Mouse (Mus musculus) limb, embryonic 15.5 days (tissue): ENCODE data around the gene Acsl1. TPM values are rescaled to one million over a fixed set of nuclear protein-coding genes. Genes with fewer than 3 reads are reported as not detected.

ENCODE experiments used
- ATAC-seq: fragments of 200-750 bp; cut with Nextera tagmentation; 2 replicates; pipeline ENCODE4 v1.8.0; 2017; ENCODE audit warnings: low read depth, moderate TSS enrichment; ENCODE audit not compliant: insufficient number of reproducible peaks, low FRiP score, low TSS enrichment
- H3K27ac ChIP-seq: fragments of 300-500 bp; sonication (generic); 2 replicates; pipeline ENCODE4 v1.5.1; 2015; ENCODE audit warnings: moderate library complexity, mild to moderate bottlenecking, inconsistent platforms
- H3K27me3 ChIP-seq: fragments of 300-500 bp; sonication (generic); 2 replicates; pipeline ENCODE4 v1.6.1; 2015; ENCODE audit warnings: inconsistent platforms
- H3K36me3 ChIP-seq: fragments of 300-500 bp; sonication (generic); 2 replicates; pipeline ENCODE4 v1.6.1; 2015; ENCODE audit warnings: inconsistent platforms
- H3K4me1 ChIP-seq: fragments of 300-500 bp; sonication (generic); 2 replicates; pipeline ENCODE4 v1.6.1; 2015; ENCODE audit warnings: inconsistent platforms
- H3K4me2 ChIP-seq: fragments of 300-500 bp; sonication (generic); 2 replicates; pipeline ENCODE4 v1.6.1; 2015; ENCODE audit warnings: mild to moderate bottlenecking, inconsistent platforms
- H3K4me3 ChIP-seq: fragments of 300-500 bp; sonication (generic); 2 replicates; pipeline ENCODE4 v1.5.1; 2015; ENCODE audit warnings: mild to moderate bottlenecking, inconsistent platforms
- H3K9ac ChIP-seq: fragments of 300-500 bp; sonication (generic); 2 replicates; pipeline ENCODE4 v1.6.1; 2015; ENCODE audit warnings: inconsistent platforms
- H3K9me3 ChIP-seq: fragments of 300-500 bp; sonication (generic); 2 replicates; pipeline ENCODE4 v1.6.1; 2016; ENCODE audit warnings: inconsistent platforms
- WGBS: fragments of 180-500 bp; shearing (Covaris S2); methylation state at CpG from one replicate; pipeline ENCODE4 v1.1.7; 2015; 5-methylcytosine and 5-hydroxymethylcytosine counted together
- polyA plus RNA-seq: library from polyadenylated mRNA; unstranded; fragments of >200 nt; fragmentation: Nextera tagmentation; extraction: Ambion mirVana; gene quantifications from 2 replicates; pipeline ENCODE4 v1.2.1, GENCODE M21; 2015

Acsl1 gene
- polyA plus RNA-seq, 1 experiment from 2014 or later, result 50.3 TPM

DNA sequence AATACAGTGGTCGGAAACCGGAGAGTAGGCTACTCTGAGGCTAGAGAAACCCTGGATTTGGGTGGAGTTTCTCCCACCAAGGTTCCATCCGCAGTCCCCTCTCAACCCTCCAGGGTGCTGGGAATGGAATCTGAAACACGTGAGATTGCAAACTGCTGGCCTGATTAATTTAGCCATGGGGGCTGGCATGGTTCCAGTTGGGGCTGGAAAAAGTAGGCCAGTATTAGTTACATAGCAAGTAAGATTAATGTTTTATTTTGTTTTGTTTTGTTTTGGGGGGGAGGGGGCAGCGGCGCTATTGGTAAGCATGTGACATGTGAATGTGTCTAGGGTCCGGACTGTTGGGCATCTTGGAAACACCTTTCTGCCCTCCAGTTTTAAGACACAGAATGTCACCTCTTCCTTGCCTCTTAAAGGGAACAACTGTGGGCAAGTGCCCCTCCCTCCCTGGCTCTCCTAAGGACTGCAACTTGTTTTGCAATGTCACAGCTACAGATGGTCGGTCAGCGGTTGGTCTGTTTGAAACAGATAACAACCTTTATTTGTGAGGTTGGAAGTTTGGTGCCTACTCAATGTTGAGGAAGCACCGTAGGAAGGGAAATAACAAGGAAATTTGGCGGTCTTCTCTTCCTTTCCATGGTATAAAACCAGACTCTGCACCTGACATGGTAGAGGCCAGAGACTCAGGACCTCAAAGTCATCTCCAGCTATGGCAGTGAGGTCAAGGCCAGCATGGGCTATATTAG is 75.8 kb downstream of the Acsl1 start:
- no peak overlapping the region for H3K9ac ChIP-seq
- no peaks in the 10 kb centered on the region for H3K36me3 ChIP-seq
- peaks cover 12% of the 10 kb centered on the region for H3K4me1 ChIP-seq
- no peak overlapping the region for H3K27ac ChIP-seq
- H3K27me3 ChIP-seq, result no peaks in the 10 kb centered on the region
- H3K4me3 ChIP-seq, result no peak overlapping the region
- no peaks in the 10 kb centered on the region for H3K9me3 ChIP-seq
- WGBS, result 65% methylated on average over 11 of the region's 11 CpGs
- ATAC-seq, result no peak
- H3K4me2 ChIP-seq, result no peak overlapping the region

GRCm38 (mm10) chr8:46547245-46547644 is 76.4 kb downstream of the Acsl1 start:
- ATAC-seq, result no peak
- H3K4me3 ChIP-seq, result no peak overlapping the region
- no peak overlapping the region for H3K27ac ChIP-seq
- H3K9ac ChIP-seq, result no peak overlapping the region
- H3K4me1 ChIP-seq, result peaks cover 13% of the 10 kb centered on the region
- H3K36me3 ChIP-seq, result no peaks in the 10 kb centered on the region
- H3K27me3 ChIP-seq, result no peaks in the 10 kb centered on the region
- no peak overlapping the region for H3K4me2 ChIP-seq
- H3K9me3 ChIP-seq, result no peaks in the 10 kb centered on the region
- WGBS, result 35% methylated on average over 4 of the region's 4 CpGs

GRCm38 (mm10) chr8:46550058-46550457 is 79.2 kb downstream of the Acsl1 start:
- no peak overlapping the region for H3K9ac ChIP-seq
- no peaks in the 10 kb centered on the region for H3K27me3 ChIP-seq
- H3K4me1 ChIP-seq, result peaks cover 16% of the 10 kb centered on the region
- H3K4me2 ChIP-seq, result no peak overlapping the region
- 76% methylated on average over 8 of the region's 8 CpGs for WGBS
- H3K4me3 ChIP-seq, result no peak overlapping the region
- no peak for ATAC-seq
- no peaks in the 10 kb centered on the region for H3K36me3 ChIP-seq
- no peaks in the 10 kb centered on the region for H3K9me3 ChIP-seq
- H3K27ac ChIP-seq, result no peak overlapping the region

GRCm38 (mm10) chr8:46551029-46551428 is 80.2 kb downstream of the Acsl1 start:
- Histone ChIP-seq H3K36me3 (no peaks in the 10 kb centered on the region), H3K4me1 (peaks cover 16% of the 10 kb centered on the region), H3K27me3 (no peaks in the 10 kb centered on the region), H3K4me3 (peak overlapping the region; percentile 65), H3K27ac (no peak overlapping the region), H3K9me3 (no peaks in the 10 kb centered on the region), H3K9ac (no peak overlapping the region), H3K4me2 (peak overlapping the region; percentile 52)
- 48% methylated on average over 4 of the region's 4 CpGs for WGBS
- no peak for ATAC-seq

DNA sequence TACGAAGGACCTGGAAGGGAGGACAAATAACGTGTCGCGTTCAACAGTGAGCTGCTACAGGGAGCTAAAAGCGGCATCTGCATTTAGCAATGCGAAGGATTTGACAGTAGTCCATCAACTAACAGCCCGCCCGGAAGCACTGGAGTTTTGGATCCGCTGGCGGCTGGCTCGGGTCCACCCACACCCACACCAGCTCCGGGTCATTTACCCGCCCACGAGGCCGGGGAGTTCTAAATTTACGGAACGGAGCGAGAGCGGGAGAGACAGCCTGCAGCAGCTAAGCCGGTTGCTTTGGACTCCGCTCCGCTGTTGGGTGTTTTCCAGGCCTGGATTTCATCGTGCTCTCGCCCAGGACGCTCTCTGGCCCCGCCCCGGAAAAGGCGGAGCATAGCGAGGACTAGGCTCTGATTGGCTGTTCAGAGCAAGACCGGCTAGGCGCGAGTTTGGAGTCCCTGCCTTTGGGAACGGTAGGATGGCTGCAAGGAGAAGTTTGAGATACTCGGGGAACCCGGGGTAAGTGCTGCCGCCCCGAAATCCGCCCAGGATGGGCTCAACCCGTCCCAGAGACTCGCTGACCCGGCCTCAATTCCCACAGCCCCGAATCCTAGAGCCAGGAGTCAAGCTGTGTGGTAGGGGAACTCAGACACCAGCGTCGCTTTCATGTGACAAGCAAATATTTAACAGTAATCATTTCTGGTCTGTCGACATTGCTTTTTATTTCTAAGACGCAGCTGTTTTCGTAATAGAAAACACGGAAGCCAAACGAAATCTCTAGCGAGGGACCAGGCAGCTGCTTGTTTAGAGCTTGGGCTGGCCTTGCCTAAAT is 81.0 kb downstream of the Acsl1 start, which contains the start of gene Cenpu:
TSS of gene Cenpu (plus strand) at position 414 of the 826 bp plus-strand sequence.
- peak; percentile 96 for ATAC-seq
- Histone ChIP-seq H3K4me3 (peak within 1 kb of the TSS; percentile 65), H3K9me3 (no peaks in the 10 kb centered on the region), H3K27ac (peak within 1 kb of the TSS; percentile 84), H3K4me2 (peak within 1 kb of the TSS; percentile 77), H3K4me1 (peaks cover 15% of the 10 kb centered on the region), H3K9ac (peak within 1 kb of the TSS; percentile 51), H3K27me3 (no peaks in the 10 kb centered on the region), H3K36me3 (0 out of 2 replicates have a peak, but pooled peaks cover 4% of the 10 kb centered on the region)
- under 1% methylated on average over 50 of the region's 50 CpGs for WGBS

DNA sequence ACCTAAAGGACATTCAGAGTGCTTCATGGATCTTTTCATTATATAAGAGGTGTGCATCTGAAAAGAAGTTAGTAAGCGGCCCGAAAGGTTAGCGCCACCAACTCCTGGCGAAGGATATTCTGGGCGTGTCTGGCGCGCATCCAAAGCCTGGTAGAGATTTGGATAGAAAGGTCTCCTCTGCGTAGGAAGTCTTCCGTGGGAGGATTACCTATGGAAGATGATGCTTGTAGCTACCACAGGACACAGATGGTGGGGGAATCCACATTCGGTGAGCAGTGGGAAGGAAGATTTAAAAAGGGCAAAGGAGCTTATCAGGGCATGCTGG is 81.6 kb downstream of the Acsl1 start:
- H3K27me3 ChIP-seq, result no peaks in the 10 kb centered on the region
- 2% methylated on average over 10 of the region's 10 CpGs for WGBS
- peak overlapping the region; percentile 47; the same call in 1 of the 2 replicates for H3K27ac ChIP-seq
- H3K9me3 ChIP-seq, result no peaks in the 10 kb centered on the region
- H3K9ac ChIP-seq, result peak overlapping the region; percentile 51
- no peak for ATAC-seq
- peaks cover 13% of the 10 kb centered on the region for H3K4me1 ChIP-seq
- H3K4me2 ChIP-seq, result peak overlapping the region; percentile 77
- H3K4me3 ChIP-seq, result peak overlapping the region; percentile 65
- 0 out of 2 replicates have a peak, but pooled peaks cover 4% of the 10 kb centered on the region for H3K36me3 ChIP-seq

DNA sequence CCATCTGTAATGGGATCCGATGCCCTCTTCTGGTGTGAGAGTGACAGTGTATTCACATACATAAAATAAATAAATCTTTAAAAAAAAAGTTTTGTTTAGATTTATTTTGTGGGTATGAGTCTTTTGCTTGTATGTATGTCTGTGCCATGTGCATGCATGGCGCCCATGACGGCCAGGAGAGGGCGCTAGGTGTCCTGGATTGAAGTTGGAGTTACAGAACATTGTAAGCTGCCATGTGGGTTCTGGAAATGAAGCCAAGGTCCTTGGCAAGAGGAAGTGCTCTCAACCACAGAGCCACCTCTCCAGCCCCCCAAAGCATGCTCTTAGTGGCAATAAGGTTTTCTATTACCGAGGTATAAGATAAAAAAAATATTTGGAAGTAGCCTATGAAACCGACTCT is 88.6 kb downstream of the Acsl1 start:
- no peak for ATAC-seq
- Histone ChIP-seq H3K9me3 (no peaks in the 10 kb centered on the region), H3K9ac (no peak overlapping the region), H3K36me3 (peaks cover 19% of the 10 kb centered on the region), H3K4me2 (no peak overlapping the region), H3K27ac (no peak overlapping the region), H3K27me3 (no peaks in the 10 kb centered on the region), H3K4me3 (no peak overlapping the region), H3K4me1 (no peaks in the 10 kb centered on the region)
- 74% methylated on average over 6 of the region's 6 CpGs for WGBS

GRCm38 (mm10) chr8:46562333-46562732 is 91.5 kb downstream of the Acsl1 start:
- no peak overlapping the region for H3K27ac ChIP-seq
- H3K27me3 ChIP-seq, result no peaks in the 10 kb centered on the region
- no peaks in the 10 kb centered on the region for H3K4me1 ChIP-seq
- no peak overlapping the region for H3K4me3 ChIP-seq
- no peak for ATAC-seq
- no peaks in the 10 kb centered on the region for H3K9me3 ChIP-seq
- H3K36me3 ChIP-seq, result peaks cover 14% of the 10 kb centered on the region
- 89% methylated on average over 16 of the region's 16 CpGs for WGBS
- H3K9ac ChIP-seq, result no peak overlapping the region
- no peak overlapping the region for H3K4me2 ChIP-seq

DNA sequence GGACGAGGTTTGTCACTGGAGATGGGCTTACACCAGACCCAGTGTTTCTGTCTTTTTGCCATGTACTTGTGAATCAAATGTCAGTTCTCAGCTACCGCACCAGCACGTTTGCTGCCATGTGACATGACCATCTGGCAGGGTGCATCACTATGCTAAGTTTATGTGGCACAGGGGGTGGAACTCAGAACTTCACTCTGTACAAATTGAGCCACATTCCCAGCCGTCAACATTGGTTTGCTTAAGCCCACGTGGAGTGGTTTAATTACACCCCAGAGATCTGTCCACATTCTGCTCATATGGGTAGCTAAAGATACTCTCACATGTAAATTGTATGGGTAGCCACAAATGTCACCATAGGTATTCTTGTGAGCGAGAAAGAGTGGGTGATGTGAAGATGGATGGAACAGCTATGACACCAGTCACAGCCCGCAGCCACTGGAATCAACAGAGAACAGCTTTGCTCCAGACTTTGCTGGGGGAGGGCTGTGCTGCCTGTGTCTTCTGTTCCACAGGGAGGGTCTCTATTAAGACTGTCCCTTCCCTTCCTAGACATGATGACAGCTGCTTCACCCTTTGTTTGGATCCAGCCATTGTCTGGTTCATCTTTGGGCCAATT is 96.2 kb downstream of the Acsl1 start:
- WGBS, result 66% methylated on average over 7 of the region's 7 CpGs
- H3K27me3 ChIP-seq, result no peaks in the 10 kb centered on the region
- H3K9me3 ChIP-seq, result no peaks in the 10 kb centered on the region
- ATAC-seq, result no peak
- H3K9ac ChIP-seq, result no peak overlapping the region
- no peaks in the 10 kb centered on the region for H3K4me1 ChIP-seq
- H3K4me2 ChIP-seq, result no peak overlapping the region
- no peak overlapping the region for H3K27ac ChIP-seq
- peaks cover 16% of the 10 kb centered on the region for H3K36me3 ChIP-seq
- H3K4me3 ChIP-seq, result no peak overlapping the region

GRCm38 (mm10) chr8:46567946-46568345 is 97.1 kb downstream of the Acsl1 start:
- Histone ChIP-seq H3K27ac (no peak overlapping the region), H3K4me2 (no peak overlapping the region), H3K4me3 (no peak overlapping the region), H3K36me3 (0 out of 2 replicates have a peak, but pooled peaks cover 16% of the 10 kb centered on the region), H3K9ac (no peak overlapping the region), H3K27me3 (no peaks in the 10 kb centered on the region), H3K4me1 (no peaks in the 10 kb centered on the region), H3K9me3 (no peaks in the 10 kb centered on the region)
- no peak for ATAC-seq
- 67% methylated on average over 8 of the region's 8 CpGs for WGBS

DNA sequence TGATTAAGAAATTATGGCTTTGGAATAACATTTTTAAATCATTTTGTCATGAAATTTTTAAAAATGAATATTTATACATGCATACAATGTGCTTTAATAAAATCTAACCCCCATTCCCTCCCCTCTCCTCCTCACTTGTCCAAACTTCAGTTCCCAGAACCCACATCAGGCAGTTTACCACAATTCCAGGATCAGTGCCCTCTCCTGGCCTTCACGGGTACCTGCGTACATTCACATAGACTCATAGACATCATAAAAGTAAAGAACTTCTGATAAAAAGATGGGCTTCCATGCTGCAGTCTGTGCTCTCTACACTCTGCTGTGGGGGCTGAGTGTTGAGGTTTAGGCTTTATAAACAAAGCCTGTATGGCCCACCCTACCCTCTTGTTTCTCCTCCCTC is 98.1 kb downstream of the Acsl1 start:
- Histone ChIP-seq H3K4me3 (no peak overlapping the region), H3K9ac (no peak overlapping the region), H3K27ac (no peak overlapping the region), H3K4me1 (no peaks in the 10 kb centered on the region), H3K9me3 (no peaks in the 10 kb centered on the region), H3K4me2 (no peak overlapping the region), H3K36me3 (peaks cover 15% of the 10 kb centered on the region; the same call in 1 of the 2 replicates), H3K27me3 (no peaks in the 10 kb centered on the region)
- ATAC-seq, result no peak
- 68% methylated on average over 2 of the region's 2 CpGs for WGBS
